Mouse (Mus musculus) megakaryocyte progenitor cell, adult 5-6 weeks (primary cell): ENCODE results near the gene Hand1. TPM values are rescaled to one million over a fixed set of nuclear protein-coding genes. Genes with fewer than 3 reads are reported as not detected.
"Not testable (repeated sequence)": the region's sequence is repeated elsewhere in the genome, so short reads cannot be mapped to it uniquely, and the experiment has no call there.

ENCODE experiments used
- ATAC-seq: replicated peaks from 2 replicates; pipeline ENCODE4 v1.8.0; 2016; ENCODE audit warnings: mild to moderate bottlenecking, moderate TSS enrichment, inconsistent platforms; ENCODE audit not compliant: poor library complexity
- total RNA-seq, 2 experiments: library from RNA; stranded (forward) in 1 of 2; stranded (reverse) in 1 of 2; fragments of 157-497, 149-512 nt in 1 of 2; fragments of 200-1000 nt in 1 of 2; gene quantifications; 2 replicates each; pipeline versions ENCODE4 v1.2.3 to v1.2.4; 2015 to 2017

Gene Hand1
- total RNA-seq, 2 experiments from 2014 or later = not detected

GRCm38 (mm10) chr11:57834031-57834430, 1.4 kb upstream of the Hand1 start:
- no peak for ATAC-seq

DNA sequence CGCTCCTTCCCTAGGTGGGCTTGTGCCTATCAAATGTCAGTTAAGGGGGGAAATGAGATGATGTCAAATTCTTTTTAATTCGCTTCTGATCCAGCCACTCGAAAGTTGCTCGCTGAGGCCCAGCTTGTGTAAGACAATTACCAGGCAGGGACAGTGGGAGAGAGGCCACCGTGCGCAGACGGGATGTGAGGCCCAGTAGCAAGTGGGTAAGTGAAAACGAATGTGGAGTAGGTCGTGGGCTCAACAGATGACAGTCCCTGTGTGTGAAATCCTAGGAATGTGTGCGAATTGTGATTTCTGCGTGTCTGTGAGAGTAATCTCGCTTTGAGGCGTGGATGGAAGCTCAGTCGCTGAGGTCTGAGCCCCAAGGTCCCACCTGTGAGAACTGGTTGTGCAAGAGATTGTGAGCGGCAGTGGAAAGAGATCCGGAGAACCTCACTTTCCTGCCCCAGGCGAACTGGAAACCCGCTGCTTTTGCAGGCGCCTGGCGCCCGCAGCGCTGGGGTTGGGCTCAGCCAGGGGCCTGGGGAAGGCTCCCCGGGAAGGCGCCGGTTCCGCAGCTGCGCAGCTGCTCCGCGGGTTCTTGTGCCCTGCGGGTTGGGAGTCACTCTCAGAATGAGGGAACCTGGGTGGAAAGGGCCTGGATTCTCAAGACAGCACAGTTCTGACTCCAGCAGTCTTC, 819 bp upstream of the Hand1 start:
- ATAC-seq = no peak

- ATAC-seq = no peak
These were observed 757 bp downstream of the Hand1 start for GRCm38 (mm10) chr11:57831861-57832260.

GRCm38 (mm10) chr11:57831281-57831781, 1.3 kb downstream of the Hand1 start:
- no peak for ATAC-seq

- no peak for ATAC-seq
These were observed 2.5 kb downstream of the Hand1 start for GRCm38 (mm10) chr11:57829871-57830775.

DNA sequence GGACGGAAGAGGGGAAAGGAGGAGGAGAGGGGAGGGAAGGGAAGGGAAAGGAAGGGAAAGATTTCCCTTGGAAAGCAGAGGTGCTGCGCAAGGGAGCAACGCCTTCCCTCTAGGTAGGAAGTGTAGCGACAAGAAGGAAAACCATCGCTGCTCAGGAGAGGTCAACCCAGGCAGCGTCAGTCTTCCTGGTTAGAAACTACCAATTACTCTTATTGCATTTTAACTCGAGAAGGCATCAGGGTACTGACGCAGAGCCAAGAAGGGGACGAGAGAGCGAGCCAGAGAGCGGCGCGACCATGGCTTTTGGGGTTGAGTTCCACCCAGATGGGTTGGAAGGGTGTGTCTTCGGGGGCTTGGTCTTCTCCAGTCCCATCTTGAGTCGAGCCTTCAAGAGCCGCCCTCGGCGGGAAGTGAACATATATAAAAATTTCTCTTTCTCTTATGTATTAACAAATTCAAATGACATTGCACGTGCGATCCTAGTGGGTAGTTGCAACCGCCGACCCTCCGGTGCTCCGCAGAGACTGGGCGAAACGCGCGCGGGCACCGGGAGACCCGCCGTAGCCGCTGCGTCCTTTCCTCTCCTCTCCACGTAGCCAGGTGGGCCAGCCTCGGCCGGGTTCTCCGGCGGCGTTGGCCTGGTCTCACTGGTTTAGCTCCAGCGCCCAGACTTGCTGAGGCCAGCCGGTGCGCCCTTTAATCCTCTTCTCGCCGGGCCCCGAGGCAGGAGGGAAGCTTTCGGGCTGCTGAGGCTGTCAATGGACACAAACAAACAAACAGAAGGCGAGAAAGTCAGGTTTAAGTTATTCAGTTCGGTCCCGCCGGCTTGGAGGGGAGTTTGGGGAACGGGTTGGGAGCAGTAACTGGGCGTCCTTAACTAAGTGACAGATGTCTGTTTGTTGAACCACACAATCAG, 3.4 kb downstream of the Hand1 start:
- no peak for ATAC-seq

- peak; percentile 24; the same call in 1 of the 2 replicates for ATAC-seq
These were observed 4.6 kb downstream of the Hand1 start for GRCm38 (mm10) chr11:57827915-57828545.

GRCm38 (mm10) chr11:57827048-57827914, 5.3 kb downstream of the Hand1 start:
- no peak; the same call in 1 of the 2 replicates for ATAC-seq

DNA sequence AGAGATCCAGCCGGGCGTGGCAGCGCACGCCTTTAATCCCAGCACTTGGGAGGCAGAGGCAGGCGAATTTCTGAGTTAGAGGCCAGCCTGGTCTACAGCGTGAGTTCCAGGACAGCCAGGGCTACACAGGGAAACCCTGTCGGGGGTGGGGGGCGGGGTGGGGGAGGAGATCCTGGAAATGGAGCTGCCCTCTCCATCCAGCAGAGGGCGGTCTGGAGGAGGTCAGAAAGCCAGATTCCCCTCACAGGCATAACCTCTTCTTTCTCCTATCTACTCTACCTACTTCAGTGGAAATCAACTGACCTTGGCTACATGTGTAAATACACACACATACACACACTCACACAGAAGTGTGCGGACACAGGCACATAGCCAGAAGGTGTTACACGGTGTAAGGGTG, 7.4 kb downstream of the Hand1 start:
- peak; percentile 61 for ATAC-seq

- no peak for ATAC-seq
These were observed 8.9 kb downstream of the Hand1 start for GRCm38 (mm10) chr11:57823714-57824113.

DNA sequence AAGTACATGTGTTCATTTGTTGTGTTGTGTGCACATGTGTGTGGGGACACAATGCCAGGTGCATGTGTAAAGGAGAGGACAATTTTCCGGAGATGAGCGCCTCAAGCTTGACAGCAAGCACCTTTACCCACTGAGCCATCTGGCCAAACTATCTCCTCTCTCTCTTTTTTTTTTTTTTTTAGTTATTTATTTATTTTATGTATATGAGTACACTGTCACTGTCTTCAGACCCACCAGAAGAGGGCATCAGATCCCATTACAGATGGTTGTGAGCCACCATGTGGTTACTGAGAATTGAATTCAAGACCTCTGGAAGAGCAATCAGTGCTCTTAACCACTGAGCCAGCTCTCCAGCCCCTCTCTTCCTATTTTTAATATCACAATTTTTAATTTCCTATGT, 9.5 kb downstream of the Hand1 start:
- ATAC-seq = not testable (repeated sequence)

GRCm38 (mm10) chr11:57819999-57820581, 12.5 kb downstream of the Hand1 start:
- peak; percentile 90 for ATAC-seq

GRCm38 (mm10) chr11:57818189-57818588, 14.4 kb downstream of the Hand1 start:
- ATAC-seq = no peak

DNA sequence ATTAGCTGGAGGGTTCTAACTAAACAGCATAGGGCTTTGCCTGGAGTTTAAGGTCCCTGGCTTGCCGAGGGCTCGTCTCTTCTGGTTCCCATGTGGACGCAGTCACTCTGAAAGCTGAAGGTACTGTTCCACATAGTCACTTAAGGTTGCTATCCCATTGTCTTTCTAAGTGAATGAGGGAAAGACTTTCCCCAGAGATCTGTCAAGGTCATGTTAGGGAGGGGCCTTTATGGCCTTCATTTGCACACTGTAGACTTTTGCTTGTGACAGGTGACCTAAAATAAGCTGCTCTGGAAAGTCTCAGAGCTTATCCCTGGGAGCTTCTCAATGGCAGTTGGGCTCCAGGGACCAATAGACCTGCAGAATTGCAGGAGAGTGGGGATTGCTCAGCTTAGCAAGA, 19.0 kb downstream of the Hand1 start:
- no peak for ATAC-seq

- peak; percentile 69 for ATAC-seq
These were observed 20.4 kb downstream of the Hand1 start for GRCm38 (mm10) chr11:57812212-57812611.

DNA sequence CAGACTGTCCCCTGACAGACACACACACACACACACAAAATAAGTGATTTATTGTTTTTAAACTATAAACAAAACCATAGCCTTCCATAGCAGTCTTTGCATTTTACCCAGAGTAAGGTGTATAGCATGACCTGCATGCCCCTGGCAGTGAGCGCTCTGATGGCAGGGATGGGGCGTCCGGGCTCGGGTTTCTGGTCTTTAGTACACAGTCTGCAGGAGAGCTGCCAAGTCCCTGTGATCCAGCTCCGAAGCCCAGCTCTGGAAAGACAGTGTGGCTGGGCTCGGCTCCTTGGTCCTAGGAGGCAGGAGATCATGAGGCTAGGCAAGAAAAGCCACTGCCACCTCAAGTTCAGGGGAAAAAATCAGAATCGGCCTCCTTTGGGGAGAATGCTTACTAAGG, 21.6 kb downstream of the Hand1 start:
- no peak for ATAC-seq

GRCm38 (mm10) chr11:57809732-57810098, 22.9 kb downstream of the Hand1 start:
- no peak for ATAC-seq

- no peak for ATAC-seq
These were observed 23.4 kb downstream of the Hand1 start for GRCm38 (mm10) chr11:57809017-57809731.
